Mouse (Mus musculus): Measurements from ENCODE around the gene Sept11. TPM values are rescaled to one million over a fixed set of nuclear protein-coding genes. Genes with fewer than 3 reads are reported as not detected.

Gene Sept11
- polyA plus RNA-seq, 1 experiment from 2014 or later, result 172 TPM

DNA sequence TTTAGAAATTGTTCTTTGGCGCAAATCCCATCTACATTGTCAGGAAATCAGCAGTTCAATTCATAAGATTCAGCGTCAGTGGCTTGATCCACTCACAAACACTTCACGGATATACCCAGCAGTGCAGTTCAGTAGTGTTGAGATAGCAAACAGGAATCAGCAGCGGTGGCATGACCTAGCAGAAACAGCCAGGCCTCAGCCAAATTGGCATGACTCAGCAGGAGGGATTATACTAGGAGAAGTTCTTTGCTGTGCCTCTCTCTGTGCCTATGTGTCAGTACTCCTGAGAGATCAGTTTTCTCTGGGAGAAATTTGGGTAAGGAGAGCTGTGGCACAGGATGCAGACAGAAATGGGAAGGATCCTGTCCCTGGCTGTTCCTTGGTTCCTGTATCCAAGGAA lies 32.4 kb upstream of the Sept11 start:
- Histone ChIP-seq H3K27me3 (no peaks in the 10 kb centered on the region), H3K4me2 (replicated peaks) (no peak overlapping the region), H3K9ac (replicated peaks) (no peak overlapping the region), H3K4me3 (replicated peaks) (no peak overlapping the region), H3K36me3 (no peaks in the 10 kb centered on the region), H3K9me3 (no peaks in the 10 kb centered on the region), H3K27ac (no peak overlapping the region), H3K4me1 (replicated peaks) (no peaks in the 10 kb centered on the region)
- no peak for ATAC-seq
- WGBS, result 91% methylated on average over 4 of the region's 4 CpGs

DNA sequence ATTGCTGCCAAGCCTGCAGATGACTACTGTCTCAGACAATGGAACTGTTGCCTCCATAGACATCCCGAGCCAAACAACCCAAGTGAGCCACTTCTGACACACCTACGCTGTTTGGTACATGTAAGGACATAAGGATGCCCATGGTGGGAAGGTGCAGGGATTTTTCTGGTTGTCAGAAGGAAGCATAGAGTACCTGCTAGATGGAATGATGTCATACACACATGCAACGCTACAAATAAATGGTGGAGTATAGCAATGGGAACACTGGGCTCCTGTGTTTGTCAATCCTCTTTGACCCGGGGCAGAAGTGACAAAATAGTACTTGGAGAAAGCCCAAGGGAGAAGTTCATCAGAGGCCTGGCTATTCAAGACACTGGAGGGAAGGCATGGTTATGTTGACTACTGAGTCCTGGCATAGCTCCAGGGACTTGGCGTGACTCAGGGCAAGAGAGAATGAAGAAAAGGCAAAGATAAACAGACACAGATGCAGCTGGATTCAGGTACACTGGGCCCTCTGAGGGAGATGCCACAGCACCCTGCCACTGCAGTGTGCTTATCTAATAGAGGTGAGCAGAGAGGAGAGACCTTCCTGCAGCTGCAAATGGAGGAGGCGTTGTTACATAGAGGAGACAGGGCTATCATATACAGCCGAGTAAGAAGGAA lies 15.4 kb upstream of the Sept11 start:
- no peaks in the 10 kb centered on the region for H3K36me3 ChIP-seq
- no peaks in the 10 kb centered on the region for H3K27me3 ChIP-seq
- H3K4me1 ChIP-seq (replicated peaks), result no peaks in the 10 kb centered on the region
- ATAC-seq, result no peak
- no peak overlapping the region for H3K4me3 ChIP-seq (replicated peaks)
- H3K9ac ChIP-seq (replicated peaks), result no peak overlapping the region
- no peak overlapping the region for H3K27ac ChIP-seq
- H3K4me2 ChIP-seq (replicated peaks), result no peak overlapping the region
- H3K9me3 ChIP-seq, result 0 out of 2 replicates have a peak, but pooled peaks cover 2% of the 10 kb centered on the region
- WGBS, result 88% methylated on average over 7 of the region's 7 CpGs

DNA sequence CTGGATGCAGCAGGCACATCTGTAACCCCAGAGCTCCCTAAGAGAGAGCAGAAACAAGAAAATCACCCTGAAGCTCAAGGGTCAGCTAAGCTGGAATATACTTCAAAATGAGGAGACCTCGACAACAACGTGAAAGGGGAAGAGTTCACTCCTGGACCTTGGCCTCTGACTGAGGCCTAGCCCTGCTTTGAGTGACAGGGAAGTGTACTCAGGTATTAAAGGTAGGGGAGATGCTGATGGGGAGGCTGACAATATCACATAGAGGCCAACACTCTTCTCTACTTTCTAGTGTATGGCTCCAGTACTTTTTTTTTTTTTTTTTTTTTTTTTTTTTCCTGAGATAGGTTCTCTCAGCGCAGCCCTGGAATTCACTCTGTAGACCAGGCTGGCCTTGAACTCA lies 13.6 kb upstream of the Sept11 start:
- WGBS, result 92% methylated on average over 3 of the region's 3 CpGs
- Histone ChIP-seq H3K27me3 (no peaks in the 10 kb centered on the region), H3K27ac (no peak overlapping the region), H3K9me3 (0 out of 2 replicates have a peak, but pooled peaks cover 2% of the 10 kb centered on the region), H3K4me3 (replicated peaks) (no peak overlapping the region), H3K4me1 (replicated peaks) (no peaks in the 10 kb centered on the region), H3K9ac (replicated peaks) (no peak overlapping the region), H3K4me2 (replicated peaks) (no peak overlapping the region), H3K36me3 (no peaks in the 10 kb centered on the region)
- ATAC-seq, result no peak

DNA sequence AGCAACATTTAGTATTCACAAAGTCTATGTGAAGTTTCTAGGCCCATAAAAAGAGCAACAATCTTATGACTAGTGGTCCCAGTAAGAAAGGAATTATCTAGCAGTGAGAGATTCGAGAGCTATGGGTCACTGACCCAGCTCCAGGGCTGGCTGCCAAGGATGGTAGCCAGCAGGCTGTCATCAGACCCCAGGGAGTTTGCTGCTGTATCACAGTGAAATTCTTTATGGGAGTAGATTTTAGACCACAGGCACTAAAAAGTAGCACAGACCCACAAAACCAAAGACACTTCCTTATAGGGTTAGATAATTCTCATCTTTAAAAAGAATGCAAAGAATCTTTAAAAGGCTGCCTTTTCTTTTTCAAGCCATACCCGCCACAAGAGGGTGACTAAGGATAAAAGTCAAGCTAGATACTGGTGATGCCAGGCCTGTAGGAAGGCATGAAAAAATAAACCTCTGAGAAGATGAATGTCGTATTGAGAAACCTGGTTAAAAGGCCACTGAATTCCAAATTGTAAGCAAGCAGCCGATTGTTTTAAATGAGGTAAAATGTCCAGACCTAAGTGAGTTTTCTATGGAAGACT lies 8.1 kb upstream of the Sept11 start:
- H3K4me1 ChIP-seq (replicated peaks), result no peaks in the 10 kb centered on the region
- no peak overlapping the region for H3K27ac ChIP-seq
- no peaks in the 10 kb centered on the region for H3K27me3 ChIP-seq
- no peaks in the 10 kb centered on the region for H3K9me3 ChIP-seq
- no peaks in the 10 kb centered on the region for H3K36me3 ChIP-seq
- H3K9ac ChIP-seq (replicated peaks), result no peak overlapping the region
- no peak overlapping the region for H3K4me3 ChIP-seq (replicated peaks)
- ATAC-seq, result no peak
- 70% methylated on average over 4 of the region's 4 CpGs for WGBS
- no peak overlapping the region for H3K4me2 ChIP-seq (replicated peaks)

DNA sequence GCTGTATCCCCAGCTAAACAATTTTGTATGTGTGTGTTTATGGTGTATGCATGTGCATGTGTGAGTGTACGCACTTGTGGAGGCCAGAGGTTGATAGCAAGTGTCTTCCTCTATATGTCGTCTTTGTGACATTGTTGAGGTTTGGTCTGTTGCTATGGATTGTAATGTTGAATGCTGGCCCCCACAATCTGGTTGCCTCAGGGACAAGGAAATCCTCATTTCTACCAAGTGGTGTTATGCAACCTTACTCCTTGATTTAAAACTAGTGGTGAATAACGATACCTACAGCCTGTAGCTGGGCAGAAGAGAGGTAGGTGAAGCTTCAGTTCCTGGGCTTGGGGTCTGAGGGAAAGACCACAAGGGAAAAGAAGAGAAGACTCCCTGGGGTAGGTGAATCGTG lies 7.3 kb upstream of the Sept11 start:
- Histone ChIP-seq H3K4me1 (replicated peaks) (peaks cover 4% of the 10 kb centered on the region), H3K36me3 (no peaks in the 10 kb centered on the region), H3K27me3 (no peaks in the 10 kb centered on the region), H3K4me3 (replicated peaks) (no peak overlapping the region), H3K9ac (replicated peaks) (no peak overlapping the region), H3K4me2 (replicated peaks) (no peak overlapping the region), H3K27ac (no peak overlapping the region), H3K9me3 (no peaks in the 10 kb centered on the region)
- WGBS, result 87% methylated on average over 4 of the region's 4 CpGs
- no peak for ATAC-seq

DNA sequence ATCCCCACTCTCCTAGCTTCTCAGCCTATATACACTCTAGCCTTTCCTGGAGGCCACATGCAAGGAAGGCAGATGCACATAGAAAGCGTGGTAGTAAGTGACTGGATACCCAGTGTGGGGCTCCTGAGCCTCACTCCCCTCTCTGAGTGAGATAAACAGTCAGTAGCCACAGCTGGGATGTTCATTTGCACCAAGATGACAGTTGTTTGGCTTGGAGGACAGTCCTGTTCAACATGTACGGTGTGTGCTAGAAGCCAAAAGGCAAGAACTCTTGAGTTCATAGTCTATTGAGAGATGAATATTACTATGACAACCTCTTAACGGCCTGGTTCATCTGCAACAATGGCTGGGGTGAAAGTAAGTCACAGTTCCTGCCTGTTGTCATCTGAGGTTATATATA lies 2.0 kb upstream of the Sept11 start:
- ATAC-seq, result no peak
- Histone ChIP-seq H3K9ac (replicated peaks) (no peak overlapping the region), H3K27me3 (no peaks in the 10 kb centered on the region), H3K9me3 (no peaks in the 10 kb centered on the region), H3K36me3 (no peaks in the 10 kb centered on the region), H3K4me3 (replicated peaks) (peak overlapping the region; percentile 85; the same call in 1 of the 2 replicates), H3K4me1 (replicated peaks) (peaks cover 38% of the 10 kb centered on the region), H3K27ac (no peak overlapping the region), H3K4me2 (replicated peaks) (peak overlapping the region; percentile 96)
- WGBS, result 62% methylated on average over 3 of the region's 3 CpGs

DNA sequence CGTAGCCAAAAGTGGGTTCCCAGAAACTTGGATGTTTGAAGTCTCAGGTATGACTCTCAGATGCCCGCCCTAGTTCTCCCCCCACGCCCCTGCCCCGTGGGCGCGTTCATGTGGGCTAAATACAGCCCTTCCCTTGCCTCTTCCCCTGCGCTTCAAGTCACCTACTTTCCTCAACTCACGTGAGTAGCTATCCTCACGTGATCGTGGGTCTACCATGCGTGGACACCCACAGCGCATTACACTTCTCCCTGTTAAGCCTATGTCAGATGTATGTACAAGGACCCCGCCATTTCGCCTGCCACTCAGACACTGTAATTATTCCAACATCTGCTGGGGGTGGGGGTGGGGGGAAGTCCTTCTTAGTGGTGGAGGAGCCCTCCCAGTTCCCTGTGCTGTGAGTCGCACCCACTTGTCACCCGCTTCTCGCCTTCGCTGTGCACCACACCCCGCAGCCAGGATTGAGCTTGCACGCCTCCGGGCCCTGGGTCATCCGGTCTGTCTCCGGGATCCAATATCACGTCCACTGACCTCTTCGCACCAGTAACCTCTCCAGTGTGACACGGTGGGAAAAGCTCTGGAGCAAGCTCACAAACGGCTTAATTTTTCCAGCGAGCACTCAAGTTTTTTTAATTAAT lies 973 bp upstream of the Sept11 start:
- WGBS, result 6% methylated on average over 28 of the region's 28 CpGs

DNA sequence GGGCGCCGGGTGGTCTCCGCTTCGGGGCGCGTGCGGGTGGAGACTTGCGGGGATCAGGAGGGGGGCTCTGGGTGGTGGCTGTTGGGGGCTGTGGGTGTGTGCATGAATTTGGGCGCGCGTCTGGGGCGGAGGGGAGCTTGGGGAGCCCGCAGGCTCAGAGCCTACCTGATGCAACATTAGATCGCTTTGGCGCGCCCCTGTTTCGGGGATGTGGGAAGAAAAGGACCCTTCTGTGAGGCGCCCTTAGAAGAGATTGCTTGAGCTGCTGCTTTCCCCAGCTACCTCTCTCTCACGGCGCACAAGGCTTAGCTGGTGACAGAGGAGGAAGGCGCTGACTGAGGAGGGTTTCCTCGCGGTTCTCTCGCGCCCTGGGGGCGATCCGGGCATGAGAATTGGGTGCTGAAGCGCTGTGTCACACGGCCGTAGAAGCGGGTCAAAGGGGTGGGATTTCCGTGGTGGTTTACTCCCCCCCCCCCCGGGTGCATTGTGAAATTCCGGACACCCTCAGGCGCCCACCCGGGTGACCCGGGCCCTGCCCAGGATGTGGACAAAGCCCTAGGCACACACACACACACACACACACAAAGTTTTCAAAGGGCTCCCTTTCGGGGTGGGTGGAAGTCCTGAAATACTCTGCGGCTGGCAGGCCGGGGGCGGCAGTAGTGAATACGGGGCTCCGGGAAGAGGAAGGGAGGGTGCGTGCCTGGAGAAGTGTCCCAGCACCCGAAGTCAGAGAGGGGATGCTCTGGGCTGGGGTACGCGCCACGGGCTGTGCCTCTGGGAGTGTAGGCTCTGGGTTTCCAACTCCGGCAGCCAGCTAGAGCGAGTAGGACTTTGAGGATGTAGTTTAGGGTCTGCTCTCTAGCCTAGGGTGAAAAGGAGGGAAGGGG lies 646 bp downstream of the Sept11 start:
- Histone ChIP-seq H3K27ac (peak overlapping the region; percentile 96), H3K4me2 (replicated peaks) (peak overlapping the region; percentile 96), H3K36me3 (no peaks in the 10 kb centered on the region), H3K4me3 (replicated peaks) (peak overlapping the region; percentile 85), H3K4me1 (replicated peaks) (peaks cover 65% of the 10 kb centered on the region), H3K9me3 (no peaks in the 10 kb centered on the region), H3K27me3 (no peaks in the 10 kb centered on the region), H3K9ac (replicated peaks) (peak overlapping the region; percentile 89)
- under 1% methylated on average over 50 of the region's 50 CpGs for WGBS
- peak; percentile 59 for ATAC-seq

More for the DNA sequence above, 973 bp upstream of the Sept11 start:
- H3K36me3 ChIP-seq, result no peaks in the 10 kb centered on the region
- peak overlapping the region; percentile 96 for H3K4me2 ChIP-seq (replicated peaks)
- H3K27ac ChIP-seq, result peak overlapping the region; percentile 96
- H3K4me3 ChIP-seq (replicated peaks), result peak overlapping the region; percentile 85
- no peaks in the 10 kb centered on the region for H3K27me3 ChIP-seq
- ATAC-seq, result peak; percentile 28
- H3K4me1 ChIP-seq (replicated peaks), result peaks cover 48% of the 10 kb centered on the region
- H3K9ac ChIP-seq (replicated peaks), result peak overlapping the region; percentile 89
- H3K9me3 ChIP-seq, result no peaks in the 10 kb centered on the region

DNA sequence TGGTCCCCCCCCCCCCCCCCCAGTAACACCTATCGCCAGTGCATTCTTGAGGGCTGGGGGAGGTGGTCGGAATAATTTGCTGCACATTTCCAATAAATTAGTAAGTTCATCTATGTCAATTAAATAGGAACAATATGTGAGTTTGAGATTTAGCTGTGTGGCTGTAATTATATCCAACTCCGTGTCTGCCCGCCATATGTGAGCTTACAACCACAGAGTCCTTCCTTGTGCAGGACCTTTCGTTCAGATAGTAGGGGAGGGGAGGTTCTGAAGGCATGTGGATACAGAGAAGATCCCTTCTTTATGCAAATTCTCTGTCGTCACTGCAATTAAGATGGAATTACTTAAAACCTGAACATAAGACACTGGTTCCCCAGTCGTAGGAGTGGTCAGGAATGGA lies 2.1 kb downstream of the Sept11 start:
- Histone ChIP-seq H3K4me1 (replicated peaks) (peaks cover 70% of the 10 kb centered on the region), H3K27ac (no peak overlapping the region), H3K9ac (replicated peaks) (peak overlapping the region; percentile 89), H3K4me3 (replicated peaks) (peak overlapping the region; percentile 85), H3K9me3 (no peaks in the 10 kb centered on the region), H3K27me3 (no peaks in the 10 kb centered on the region), H3K4me2 (replicated peaks) (peak overlapping the region; percentile 96), H3K36me3 (no peaks in the 10 kb centered on the region)
- no peak for ATAC-seq
- WGBS, result 55% methylated on average over 7 of the region's 7 CpGs

DNA sequence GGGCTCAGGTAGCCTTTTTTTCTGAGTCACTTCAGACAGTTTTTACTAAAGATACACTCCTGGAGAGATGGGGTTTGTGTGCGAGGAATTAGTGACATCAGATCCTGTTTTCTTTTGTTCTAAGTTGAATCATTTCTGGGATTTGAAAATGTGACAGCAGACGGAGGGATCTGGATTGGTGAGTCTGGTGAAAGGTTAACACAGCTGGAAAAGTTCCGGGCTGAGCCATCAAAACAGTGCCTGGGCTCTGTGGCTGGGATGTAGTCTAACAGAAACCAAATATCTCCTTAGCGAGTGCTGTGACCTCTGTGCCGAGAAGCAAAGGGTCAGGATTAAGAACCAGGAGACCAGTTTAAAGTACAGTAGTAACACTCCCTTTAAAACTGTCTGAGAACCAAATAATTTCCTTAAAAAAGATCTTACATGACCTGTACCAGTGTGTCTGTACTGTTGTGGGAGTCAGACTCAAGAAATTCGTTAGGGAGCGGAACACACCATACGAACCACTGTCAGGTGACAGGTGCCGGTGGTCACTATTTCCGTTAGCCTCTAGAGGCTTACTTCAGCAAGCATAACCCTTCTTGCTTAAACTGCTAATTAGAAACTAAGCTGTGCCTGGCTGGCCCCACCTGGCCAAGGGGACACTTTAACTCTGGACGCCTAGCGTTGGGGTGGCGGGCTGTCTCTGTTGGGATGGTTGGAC lies 4.1 kb downstream of the Sept11 start:
- no peak overlapping the region for H3K4me3 ChIP-seq (replicated peaks)
- no peak for ATAC-seq
- H3K27me3 ChIP-seq, result no peaks in the 10 kb centered on the region
- H3K4me1 ChIP-seq (replicated peaks), result peaks cover 63% of the 10 kb centered on the region
- H3K9me3 ChIP-seq, result no peaks in the 10 kb centered on the region
- H3K27ac ChIP-seq, result no peak overlapping the region
- H3K36me3 ChIP-seq, result peaks cover 10% of the 10 kb centered on the region; the same call in 1 of the 2 replicates
- WGBS, result 73% methylated on average over 13 of the region's 13 CpGs
- 0 out of 2 replicates have a peak overlapping the region, but pooled peaks have one; percentile 6 for H3K4me2 ChIP-seq (replicated peaks)
- H3K9ac ChIP-seq (replicated peaks), result no peak overlapping the region

DNA sequence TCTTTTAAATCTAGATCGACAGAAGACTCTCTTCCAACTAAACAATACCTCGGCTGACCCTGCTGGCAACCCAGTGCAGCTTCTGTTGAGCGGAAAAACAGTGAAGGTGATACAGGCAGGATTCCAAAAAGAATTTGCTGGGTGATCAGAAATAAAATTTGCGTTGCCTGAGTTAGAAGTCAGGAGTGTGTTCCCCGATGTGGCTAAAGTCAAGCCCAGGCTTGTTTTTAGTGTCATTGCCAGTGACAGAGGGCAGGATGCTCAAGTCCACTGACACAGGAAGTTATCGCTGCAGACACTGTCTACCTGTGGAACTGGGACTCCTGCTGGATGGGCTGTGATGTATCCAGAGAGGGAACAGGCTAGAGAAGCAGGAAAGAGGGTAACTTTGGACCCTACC lies 5.0 kb downstream of the Sept11 start:
- Histone ChIP-seq H3K4me3 (replicated peaks) (no peak overlapping the region), H3K4me2 (replicated peaks) (no peak overlapping the region), H3K27ac (no peak overlapping the region), H3K27me3 (no peaks in the 10 kb centered on the region), H3K9me3 (no peaks in the 10 kb centered on the region), H3K4me1 (replicated peaks) (peaks cover 62% of the 10 kb centered on the region), H3K36me3 (peaks cover 14% of the 10 kb centered on the region; the same call in 1 of the 2 replicates), H3K9ac (replicated peaks) (no peak overlapping the region)
- ATAC-seq, result no peak
- 62% methylated on average over 6 of the region's 6 CpGs for WGBS

Measured in midbrain, embryonic 13.5 days (tissue).